Mouse (Mus musculus) v-Abl transformed pro-B cells (cell line): ENCODE data around the gene Syngr3.
"Not testable (repeated sequence)": the region's sequence is repeated elsewhere in the genome, so short reads cannot be mapped to it uniquely, and the experiment has no call there.

Source experiments
- in situ Hi-C, 2 experiments: fragments of 400-800 bp; cut with MboI; formaldehyde crosslinking; loops; one replicate each; pipeline ENCODE4 v1.15.1; 2025; ENCODE audit not compliant: unreplicated experiment in 2 of 2

The Syngr3 gene

DNA sequence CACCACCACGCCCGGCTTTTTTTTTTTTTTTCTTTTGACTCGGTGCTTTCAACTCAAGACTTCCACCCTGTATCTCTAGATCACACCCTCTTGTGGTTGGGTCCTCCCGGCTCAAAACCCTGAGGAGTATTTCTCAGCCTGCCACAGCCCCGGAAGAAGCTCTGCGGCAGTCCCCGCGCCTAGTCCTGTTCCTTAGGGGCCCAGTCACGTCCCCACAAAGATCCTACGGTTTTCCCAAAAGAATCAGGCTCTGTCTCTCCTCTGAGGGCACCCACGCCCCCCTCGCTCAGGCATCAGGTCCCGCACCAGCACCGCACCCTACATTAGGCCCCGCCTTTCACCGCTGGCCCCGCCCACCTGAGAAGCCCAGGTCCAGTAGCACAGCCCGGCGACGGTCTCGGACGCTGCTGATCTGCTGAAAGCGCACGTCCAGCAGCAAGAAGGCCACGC, 2.6 kb downstream of the Syngr3 start:
- in situ Hi-C loops = no loop called here

GRCm38 (mm10) chr17:24686514-24686913, 3.2 kb downstream of the Syngr3 start:
- in situ Hi-C loops = no loop called here

DNA sequence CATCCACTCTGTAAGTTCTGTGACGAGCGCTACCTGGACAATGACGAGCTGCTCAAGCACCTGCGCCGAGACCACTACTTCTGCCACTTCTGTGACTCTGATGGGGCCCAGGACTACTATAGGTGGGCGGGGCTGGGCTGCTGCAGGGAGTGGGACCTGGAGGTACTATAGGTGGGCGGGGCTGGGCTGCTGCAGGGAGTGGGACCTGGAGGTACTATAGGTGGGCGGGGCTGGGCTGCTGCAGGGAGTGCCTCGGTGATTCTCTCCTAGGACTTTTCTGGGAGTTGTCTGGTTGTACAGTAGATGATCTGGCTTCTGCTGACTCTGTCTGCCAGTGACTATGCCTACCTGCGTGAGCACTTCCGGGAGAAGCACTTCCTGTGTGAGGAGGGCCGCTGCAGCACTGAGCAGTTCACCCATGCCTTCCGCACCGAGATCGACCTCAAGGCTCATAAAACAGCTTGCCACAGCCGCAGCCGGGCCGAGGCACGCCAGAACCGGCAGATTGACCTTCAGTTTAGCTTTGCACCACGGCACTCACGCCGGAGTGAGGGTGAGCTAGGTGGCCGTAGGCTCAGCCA, 12.2 kb downstream of the Syngr3 start:
- in situ Hi-C loops = no loop called here

DNA sequence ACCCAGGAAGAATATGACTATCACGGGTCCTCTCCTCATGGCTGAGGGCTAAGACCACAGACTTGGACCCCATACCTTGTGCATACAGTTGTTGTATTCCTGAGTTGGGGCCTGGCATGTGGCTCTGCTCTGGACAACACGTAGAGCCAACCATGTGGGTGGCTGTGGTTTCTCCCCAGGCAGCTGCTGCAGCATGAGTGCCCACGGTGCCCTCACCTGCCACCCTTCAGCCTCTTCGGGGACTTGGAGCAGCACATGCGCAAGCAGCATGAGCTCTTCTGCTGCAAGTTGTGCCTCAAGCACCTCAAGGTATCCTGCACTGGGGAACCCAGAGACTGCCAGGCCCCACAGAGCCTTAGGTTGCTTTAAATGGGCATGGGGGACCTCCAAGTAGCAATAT, 12.9 kb downstream of the Syngr3 start:
- in situ Hi-C loops = no loop called here

DNA sequence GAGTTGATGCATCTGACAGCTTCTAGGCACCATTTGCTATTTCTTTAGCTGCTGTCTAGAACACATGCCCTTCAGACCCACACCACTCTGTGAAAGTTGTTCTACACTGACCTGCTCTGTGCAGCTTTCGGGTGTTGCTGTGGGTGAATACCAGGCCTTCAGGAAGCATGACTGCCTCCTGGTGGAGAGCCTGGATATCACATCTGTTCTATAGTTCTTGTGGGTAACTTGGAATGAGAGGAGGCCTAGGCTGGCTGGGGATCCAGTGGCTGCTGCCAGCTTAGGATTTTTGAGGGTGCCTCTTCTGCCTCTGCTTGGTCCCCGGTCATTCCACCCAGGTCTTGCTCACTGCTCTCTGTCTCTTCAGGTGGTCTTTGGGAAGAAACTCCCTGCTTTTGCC, 13.6 kb downstream of the Syngr3 start:
- in situ Hi-C loops = no loop called here

DNA sequence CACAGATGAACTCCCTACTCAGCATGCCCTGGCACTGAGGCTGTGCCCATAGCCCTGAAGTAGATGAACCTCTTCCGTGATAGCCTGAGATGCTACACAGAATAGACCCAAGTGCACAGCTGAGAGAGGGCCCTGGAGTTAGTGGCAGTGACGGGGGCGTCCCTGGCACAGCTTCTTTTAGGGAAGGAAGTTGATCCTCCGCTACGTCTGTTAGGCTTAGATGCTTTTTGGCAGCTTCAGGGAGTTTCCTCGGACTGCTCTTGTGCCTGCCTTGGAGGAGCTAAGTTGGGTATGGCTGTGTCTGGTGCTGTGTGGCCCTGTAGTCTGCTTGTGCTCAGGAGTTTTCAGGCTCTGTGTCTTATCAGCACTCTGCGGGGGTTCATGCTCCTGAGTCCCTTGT, 15.5 kb downstream of the Syngr3 start:
- in situ Hi-C loops = no loop called here

- in situ Hi-C loops = no loop called here
Observed at GRCm38 (mm10) chr17:24672141-24672540, 17.6 kb downstream of the Syngr3 start.

DNA sequence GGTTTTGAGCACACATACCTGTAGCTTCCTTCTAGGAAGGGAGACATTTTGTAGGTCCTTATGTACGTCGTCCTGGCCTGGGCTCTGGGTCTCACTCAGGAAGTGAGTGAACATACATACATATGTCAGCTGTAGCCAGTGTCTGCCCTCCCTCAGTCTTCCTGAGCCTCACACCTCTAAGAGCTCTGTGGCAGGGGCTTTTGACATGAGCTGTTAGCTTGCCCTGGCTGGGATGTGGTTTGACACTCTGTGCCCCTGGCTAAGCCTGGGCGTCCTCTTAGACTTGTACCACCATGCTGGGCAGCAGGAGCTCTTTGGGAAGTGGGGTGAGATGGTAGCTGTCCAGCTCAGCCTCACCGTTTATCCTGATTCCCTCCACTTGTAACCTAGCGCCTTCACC, 18.4 kb downstream of the Syngr3 start:
- in situ Hi-C loops = no loop called here

DNA sequence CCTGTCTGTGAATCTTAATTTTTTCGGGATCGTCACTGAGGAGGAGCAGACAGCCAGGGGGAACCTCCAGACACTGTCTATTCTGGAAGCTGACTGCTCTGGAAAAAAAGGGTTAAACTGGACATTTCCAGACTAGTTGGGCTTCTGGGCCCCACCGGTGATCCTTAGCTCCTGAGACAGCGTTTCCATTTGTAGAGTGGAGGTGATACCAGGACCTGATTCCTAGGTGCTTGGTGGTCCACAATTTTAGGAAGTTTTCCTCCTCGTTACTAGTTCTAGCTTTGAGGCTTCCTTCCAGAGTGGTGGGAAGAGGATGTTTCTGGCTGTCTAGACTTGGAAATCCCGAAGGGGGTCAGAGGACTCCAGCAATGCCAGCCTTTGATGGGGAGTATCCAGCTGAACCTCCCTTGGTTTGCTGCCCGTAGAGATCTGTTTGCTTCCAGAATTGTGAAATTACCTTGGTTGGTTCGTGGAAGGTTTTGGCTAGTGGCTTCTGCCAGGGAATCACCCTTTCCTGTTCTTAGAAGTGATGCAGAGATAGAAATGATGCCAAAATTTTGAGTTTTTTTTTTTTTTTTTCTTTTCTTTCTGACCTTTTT, 19.4 kb downstream of the Syngr3 start:
- in situ Hi-C loops = no loop called here

DNA sequence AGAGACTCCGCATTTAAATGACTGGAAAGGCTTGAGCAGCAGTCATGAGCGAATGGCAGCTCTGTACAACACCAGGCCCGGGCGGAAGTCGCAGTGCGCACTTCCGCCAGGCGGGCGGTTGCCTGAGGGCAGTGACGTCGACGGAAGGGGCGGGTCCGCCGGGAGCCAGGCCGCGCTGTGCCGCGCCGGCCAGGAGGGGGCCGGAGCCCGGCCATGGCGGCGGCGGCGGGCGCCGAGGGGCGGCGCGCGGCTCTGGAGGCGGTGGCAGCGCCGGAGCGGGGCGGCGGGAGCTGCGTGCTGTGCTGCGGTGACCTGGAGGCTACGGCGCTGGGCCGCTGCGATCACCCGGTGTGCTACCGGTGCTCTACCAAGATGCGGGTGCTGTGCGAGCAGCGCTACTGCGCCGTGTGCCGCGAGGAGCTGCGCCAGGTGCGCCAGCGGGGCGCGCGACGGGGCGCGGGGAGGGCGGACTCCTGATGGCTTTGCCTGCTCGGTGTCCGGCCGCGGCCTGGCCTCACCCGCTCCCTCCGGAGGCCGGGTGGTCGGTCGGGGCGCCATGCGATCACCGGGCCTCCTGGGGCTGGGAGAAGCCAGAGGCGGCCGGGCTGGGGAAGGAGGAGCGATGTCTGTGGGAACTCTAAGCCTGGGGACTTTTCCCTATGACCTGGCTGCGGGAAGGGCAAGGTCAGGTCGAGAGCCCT, 20.1 kb downstream of the Syngr3 start, which contains the start of gene Zfp598:
Gene Zfp598, plus strand, starts transcription at position 143 of the 701 bp plus-strand sequence.
- in situ Hi-C loops = no loop called here

DNA sequence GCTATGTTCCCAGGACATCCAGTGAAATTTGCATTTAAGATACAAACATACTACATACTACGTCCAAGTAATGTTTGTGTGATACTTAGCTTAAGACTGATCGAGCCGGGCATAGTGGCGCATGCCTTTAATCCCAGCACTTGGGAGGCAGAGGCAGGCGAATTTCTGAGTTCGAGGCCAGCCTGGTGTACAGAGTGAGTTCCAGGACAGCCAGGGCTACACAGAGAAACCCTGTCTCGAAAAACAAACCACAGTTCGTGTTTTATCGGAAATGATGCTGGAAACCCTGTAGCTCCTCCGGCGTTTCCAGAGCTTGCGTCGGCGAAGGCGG, 20.6 kb downstream of the Syngr3 start:
- in situ Hi-C loops = not testable (repeated sequence)

- in situ Hi-C loops = no loop called here
Observed at GRCm38 (mm10) chr17:24667416-24667815, 22.3 kb downstream of the Syngr3 start.

- in situ Hi-C loops = not testable (repeated sequence)
Observed at GRCm38 (mm10) chr17:24667011-24667410, 22.7 kb downstream of the Syngr3 start.

- in situ Hi-C loops = loop anchor here (5.0 to 10.0 kb wide), 2 partner anchors 126 to 163 kb away; partner anchors contain the start of gene Rab26 (in 1 of the 2)
Observed at GRCm38 (mm10) chr17:24658017-24658758, 31.6 kb downstream of the Syngr3 start, which contains the start of gene Npw. TSS of gene Npw (minus strand) at chr17:24658457.

GRCm38 (mm10) chr17:24654969-24655368, 34.8 kb downstream of the Syngr3 start:
- in situ Hi-C loops = loop anchor here (5.0 to 10.0 kb wide), 3 partner anchors 113 to 160 kb away; partner anchors contain the start of gene Rab26 (in 1 of the 2)

DNA sequence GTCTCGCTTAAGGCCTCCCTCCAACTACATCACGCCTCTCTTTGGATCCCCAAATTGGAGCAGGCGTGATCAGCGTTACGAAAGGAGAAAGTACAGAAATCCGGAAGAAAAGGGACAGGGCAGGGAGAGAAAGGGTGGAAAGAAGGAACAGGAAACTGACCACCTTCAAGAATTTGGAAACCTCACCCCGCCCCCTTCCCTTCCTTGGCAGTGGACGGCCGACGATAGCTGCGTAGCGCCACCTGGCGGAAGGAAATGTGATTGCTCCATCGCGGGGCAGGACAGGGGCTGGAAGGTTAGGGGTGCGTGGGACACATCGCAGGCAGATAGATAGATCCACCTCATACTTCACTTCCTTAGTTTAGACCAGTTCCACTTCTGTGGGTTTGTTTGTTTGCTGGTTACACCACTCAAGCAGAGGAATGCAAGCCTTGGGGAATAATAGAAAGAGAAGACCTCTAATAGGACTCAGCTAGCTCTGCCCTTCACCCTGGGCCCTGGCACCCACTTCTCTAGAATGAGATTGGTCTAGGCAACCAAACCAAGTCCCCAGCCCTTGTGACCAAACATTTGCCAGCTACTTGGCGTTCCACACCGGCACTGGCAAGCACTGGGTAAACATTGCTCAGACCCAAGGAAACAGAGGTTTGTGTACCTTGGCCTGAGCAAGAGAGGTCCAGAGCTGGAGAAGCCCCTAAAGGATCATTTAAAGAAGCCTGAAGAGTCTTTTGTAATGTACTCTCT, 35.6 kb downstream of the Syngr3 start:
- in situ Hi-C loops = loop anchor here in 1 of 2 experiments (5.0 to 10.0 kb wide), 2 partner anchors 112 to 159 kb away; no protein-coding TSS in a partner anchor

- in situ Hi-C loops = loop anchor here in 1 of 2 experiments (5.0 to 10.0 kb wide), 2 partner anchors 110 to 157 kb away; no protein-coding TSS in a partner anchor
Observed at GRCm38 (mm10) chr17:24651835-24652234, 37.9 kb downstream of the Syngr3 start.

GRCm38 (mm10) chr17:24650766-24651165, 39.0 kb downstream of the Syngr3 start:
- in situ Hi-C loops = loop anchor here in 1 of 2 experiments (5.0 to 10.0 kb wide), 2 partner anchors 108 to 156 kb away; no protein-coding TSS in a partner anchor

DNA sequence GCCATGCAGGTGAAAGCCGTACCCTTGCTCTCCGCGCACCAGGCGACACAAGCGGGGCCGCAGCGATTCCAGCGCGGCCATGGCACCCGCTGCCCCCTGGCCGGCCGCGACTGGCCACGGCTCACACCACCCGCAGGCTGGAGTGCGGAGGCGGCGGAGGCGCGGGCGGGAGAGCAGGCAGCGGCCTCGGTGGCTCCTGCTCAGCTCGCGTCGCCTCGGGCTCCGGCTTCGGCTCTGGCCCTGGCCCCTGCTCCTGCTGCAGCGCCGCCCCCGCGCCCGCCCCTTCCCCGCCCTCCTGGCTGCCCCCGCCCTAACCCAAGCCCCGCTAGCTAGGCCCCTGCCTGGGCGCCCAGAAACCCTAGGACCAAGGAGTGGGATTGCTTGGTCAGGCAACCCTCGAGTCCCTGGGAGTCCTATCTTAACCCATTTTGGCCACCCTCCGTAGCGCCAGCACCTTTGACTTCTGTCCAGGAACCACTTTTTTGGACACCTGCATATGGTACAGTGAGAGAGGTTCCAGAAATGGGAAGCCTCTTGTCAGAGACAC, 39.6 kb downstream of the Syngr3 start, which contains the start of gene Slc9a3r2:
Gene Slc9a3r2, minus strand, starts transcription at position 258 of the 547 bp plus-strand sequence.
- in situ Hi-C loops = loop anchor here in 1 of 2 experiments (5.0 to 10.0 kb wide), 2 partner anchors 108 to 155 kb away; no protein-coding TSS in a partner anchor
